Mouse (Mus musculus): ENCODE data around the gene Gm10392. TPM values are rescaled to one million over a fixed set of nuclear protein-coding genes. Genes with fewer than 3 reads are reported as not detected.

Gm10392 gene
- polyA plus RNA-seq, 1 experiment from 2014 or later: 0.15 TPM

GRCm38 (mm10) chr11:77505291-77505980 is 13.6 kb downstream of the Gm10392 start:
- Histone ChIP-seq H3K27ac (replicated peaks) (no peak overlapping the region), H3K9me3 (no peaks in the 10 kb centered on the region), H3K4me2 (no peak overlapping the region), H3K4me3 (no peak overlapping the region), H3K4me1 (replicated peaks) (peaks cover 20% of the 10 kb centered on the region), H3K27me3 (no peaks in the 10 kb centered on the region), H3K9ac (no peak overlapping the region), H3K36me3 (peaks cover 71% of the 10 kb centered on the region)
- ATAC-seq (ENCODE audit: low read depth): no peak
- WGBS: 89% methylated on average over 22 of the region's 22 CpGs

GRCm38 (mm10) chr11:77504377-77504776 is 14.6 kb downstream of the Gm10392 start:
- no peak overlapping the region for H3K4me3 ChIP-seq
- ATAC-seq (ENCODE audit: low read depth): no peak
- H3K27ac ChIP-seq (replicated peaks): no peak overlapping the region
- H3K4me1 ChIP-seq (replicated peaks): peaks cover 29% of the 10 kb centered on the region
- H3K27me3 ChIP-seq: no peaks in the 10 kb centered on the region
- H3K4me2 ChIP-seq: no peak overlapping the region
- H3K9me3 ChIP-seq: no peaks in the 10 kb centered on the region
- 94% methylated on average over 19 of the region's 19 CpGs for WGBS
- H3K36me3 ChIP-seq: peaks cover 82% of the 10 kb centered on the region
- H3K9ac ChIP-seq: no peak overlapping the region

GRCm38 (mm10) chr11:77503511-77503910 is 15.5 kb downstream of the Gm10392 start:
- H3K4me3 ChIP-seq: no peak overlapping the region
- no peak overlapping the region for H3K4me2 ChIP-seq
- 68% methylated on average over 3 of the region's 3 CpGs for WGBS
- 0 out of 2 replicates have a peak overlapping the region, but pooled peaks have one; percentile 8 for H3K9ac ChIP-seq
- H3K9me3 ChIP-seq: no peaks in the 10 kb centered on the region
- no peak overlapping the region for H3K27ac ChIP-seq (replicated peaks)
- no peak for ATAC-seq (ENCODE audit: low read depth)
- H3K36me3 ChIP-seq: peaks cover 82% of the 10 kb centered on the region
- H3K4me1 ChIP-seq (replicated peaks): peaks cover 33% of the 10 kb centered on the region
- no peaks in the 10 kb centered on the region for H3K27me3 ChIP-seq

- no peak overlapping the region for H3K9ac ChIP-seq
- 92% methylated on average over 6 of the region's 6 CpGs for WGBS
- ATAC-seq (ENCODE audit: low read depth): no peak
- H3K4me1 ChIP-seq (replicated peaks): peaks cover 39% of the 10 kb centered on the region
- peaks cover 78% of the 10 kb centered on the region for H3K36me3 ChIP-seq
- no peak overlapping the region for H3K4me3 ChIP-seq
- H3K27me3 ChIP-seq: no peaks in the 10 kb centered on the region
- H3K27ac ChIP-seq (replicated peaks): no peak overlapping the region
- H3K4me2 ChIP-seq: no peak overlapping the region
- no peaks in the 10 kb centered on the region for H3K9me3 ChIP-seq
Measured at GRCm38 (mm10) chr11:77502481-77502880, 16.5 kb downstream of the Gm10392 start.

GRCm38 (mm10) chr11:77501971-77502370 is 17.0 kb downstream of the Gm10392 start:
- Histone ChIP-seq H3K4me2 (no peak overlapping the region), H3K9me3 (no peaks in the 10 kb centered on the region), H3K36me3 (peaks cover 73% of the 10 kb centered on the region), H3K27me3 (no peaks in the 10 kb centered on the region), H3K27ac (replicated peaks) (no peak overlapping the region), H3K4me3 (no peak overlapping the region), H3K9ac (no peak overlapping the region), H3K4me1 (replicated peaks) (peaks cover 44% of the 10 kb centered on the region)
- ATAC-seq (ENCODE audit: low read depth): no peak
- WGBS: 93% methylated on average over 4 of the region's 4 CpGs

- 21% methylated on average over 5 of the region's 5 CpGs for WGBS
- Histone ChIP-seq H3K4me2 (no peak overlapping the region), H3K4me3 (no peak overlapping the region), H3K36me3 (peaks cover 68% of the 10 kb centered on the region), H3K4me1 (replicated peaks) (peaks cover 46% of the 10 kb centered on the region), H3K27me3 (no peaks in the 10 kb centered on the region), H3K9me3 (no peaks in the 10 kb centered on the region), H3K9ac (no peak overlapping the region), H3K27ac (replicated peaks) (no peak overlapping the region)
- ATAC-seq (ENCODE audit: low read depth): peak; percentile 28; the same call in 1 of the 2 replicates
Measured at GRCm38 (mm10) chr11:77501392-77501791, 17.6 kb downstream of the Gm10392 start.

GRCm38 (mm10) chr11:77500361-77501325 is 18.4 kb downstream of the Gm10392 start:
- Histone ChIP-seq H3K36me3 (peaks cover 60% of the 10 kb centered on the region), H3K27ac (replicated peaks) (no peak overlapping the region), H3K4me1 (replicated peaks) (peaks cover 51% of the 10 kb centered on the region), H3K4me3 (no peak overlapping the region), H3K4me2 (no peak overlapping the region), H3K27me3 (no peaks in the 10 kb centered on the region), H3K9me3 (no peaks in the 10 kb centered on the region), H3K9ac (0 out of 2 replicates have a peak overlapping the region, but pooled peaks have one; percentile 26)
- WGBS: 74% methylated on average over 17 of the region's 17 CpGs
- no peak for ATAC-seq (ENCODE audit: low read depth)

- Histone ChIP-seq H3K4me1 (replicated peaks) (peaks cover 64% of the 10 kb centered on the region), H3K9me3 (no peaks in the 10 kb centered on the region), H3K9ac (no peak overlapping the region), H3K27me3 (no peaks in the 10 kb centered on the region), H3K4me2 (no peak overlapping the region), H3K4me3 (no peak overlapping the region), H3K36me3 (peaks cover 47% of the 10 kb centered on the region), H3K27ac (replicated peaks) (no peak overlapping the region)
- no peak for ATAC-seq (ENCODE audit: low read depth)
- 90% methylated on average over 7 of the region's 7 CpGs for WGBS
Measured at GRCm38 (mm10) chr11:77499354-77499753, 19.6 kb downstream of the Gm10392 start.

GRCm38 (mm10) chr11:77498261-77499139 is 20.5 kb downstream of the Gm10392 start:
- Histone ChIP-seq H3K4me1 (replicated peaks) (peaks cover 70% of the 10 kb centered on the region), H3K9ac (peak overlapping the region; percentile 35; the same call in 1 of the 2 replicates), H3K27ac (replicated peaks) (peak overlapping the region; percentile 42), H3K27me3 (no peaks in the 10 kb centered on the region), H3K36me3 (peaks cover 39% of the 10 kb centered on the region), H3K4me3 (no peak overlapping the region), H3K9me3 (no peaks in the 10 kb centered on the region), H3K4me2 (0 out of 2 replicates have a peak overlapping the region, but pooled peaks have one; percentile 7)
- 75% methylated on average over 12 of the region's 12 CpGs for WGBS
- no peak for ATAC-seq (ENCODE audit: low read depth)

GRCm38 (mm10) chr11:77497851-77498250 is 21.1 kb downstream of the Gm10392 start:
- ATAC-seq (ENCODE audit: low read depth): no peak
- peaks cover 32% of the 10 kb centered on the region for H3K36me3 ChIP-seq
- peak overlapping the region; percentile 42 for H3K27ac ChIP-seq (replicated peaks)
- no peaks in the 10 kb centered on the region for H3K9me3 ChIP-seq
- H3K4me1 ChIP-seq (replicated peaks): peaks cover 69% of the 10 kb centered on the region
- 28% methylated on average over 4 of the region's 4 CpGs for WGBS
- H3K9ac ChIP-seq: peak overlapping the region; percentile 35; the same call in 1 of the 2 replicates
- H3K27me3 ChIP-seq: no peaks in the 10 kb centered on the region
- H3K4me3 ChIP-seq: no peak overlapping the region
- 0 out of 2 replicates have a peak overlapping the region, but pooled peaks have one; percentile 7 for H3K4me2 ChIP-seq

- H3K4me1 ChIP-seq (replicated peaks): peaks cover 71% of the 10 kb centered on the region
- no peak for ATAC-seq (ENCODE audit: low read depth)
- H3K27ac ChIP-seq (replicated peaks): peak overlapping the region; percentile 70
- no peak overlapping the region for H3K4me3 ChIP-seq
- H3K4me2 ChIP-seq: 0 out of 2 replicates have a peak overlapping the region, but pooled peaks have one; percentile 7
- peaks cover 27% of the 10 kb centered on the region for H3K36me3 ChIP-seq
- 12% methylated on average over 6 of the region's 6 CpGs for WGBS
- no peaks in the 10 kb centered on the region for H3K9me3 ChIP-seq
- no peaks in the 10 kb centered on the region for H3K27me3 ChIP-seq
- H3K9ac ChIP-seq: no peak overlapping the region
Measured at GRCm38 (mm10) chr11:77497341-77497756, 21.6 kb downstream of the Gm10392 start.
